Mouse (Mus musculus) CH12.LX (cell line): ENCODE data around the gene Klhl20. TPM values are rescaled to one million over a fixed set of nuclear protein-coding genes. Genes with fewer than 3 reads are reported as not detected.

ENCODE experiments used
- DNase-seq: peaks from one replicate; pipeline ENCODE4 v3.0.0-alpha.2; 2013; ENCODE audit errors: extremely low read depth
- H3K27ac ChIP-seq: 2 replicates; pipeline ENCODE4 v1.5.1; 2012; ENCODE audit warnings: low read depth, mild to moderate bottlenecking, control low read depth, moderate library complexity; ENCODE audit not compliant: insufficient read depth
- H3K27me3 ChIP-seq: replicated peaks from 2 replicates; pipeline ENCODE3; 2012; ENCODE audit warnings: inconsistent platforms
- H3K36me3 ChIP-seq, 2 experiments: replicated peaks in 1 of 2; 2 replicates each; pipeline versions ENCODE3 to v1.6.1; 2012; ENCODE audit warnings: inconsistent platforms in 1 of 2, low read length in 1 of 2, mild to moderate bottlenecking in 1 of 2, mixed read lengths in 1 of 2, moderate library complexity in 1 of 2; ENCODE audit not compliant: control insufficient read depth in 1 of 2, insufficient read depth in 1 of 2
- H3K4me1 ChIP-seq, 2 experiments: 2 replicates each; pipeline ENCODE4 v1.6.1; 2012; ENCODE audit warnings: inconsistent platforms in 1 of 2, moderate library complexity in 1 of 2; ENCODE audit not compliant: insufficient read depth in 2 of 2, control insufficient read depth in 1 of 2
- H3K4me2 ChIP-seq: 2 replicates; pipeline ENCODE4 v1.6.1; 2012; ENCODE audit warnings: low read depth, mild to moderate bottlenecking, control low read depth; ENCODE audit not compliant: poor library complexity, insufficient read depth, severe bottlenecking
- H3K4me3 ChIP-seq, 3 experiments: fragments of 150-350 bp in 1 of 3; sonication (generic) in 1 of 3; replicated peaks in 1 of 3; 2 replicates each; pipeline versions ENCODE3 to v1.5.1; 2011 to 2012; ENCODE audit warnings: low read depth in 2 of 3, low read length in 2 of 3, mild to moderate bottlenecking in 2 of 3, moderate library complexity in 2 of 3, control low read depth in 1 of 3, improper control_type of control experiment in 1 of 3, inconsistent platforms in 1 of 3, mixed read lengths in 1 of 3; ENCODE audit not compliant: poor library complexity in 1 of 3
- H3K79me2 ChIP-seq: replicated peaks from 2 replicates; pipeline ENCODE4 v1.6.1; 2012; ENCODE audit warnings: mild to moderate bottlenecking, moderate library complexity; ENCODE audit not compliant: control insufficient read depth, poor library complexity, insufficient read depth, severe bottlenecking; ENCODE audit errors: extremely low read depth
- H3K9ac ChIP-seq: 2 replicates; pipeline ENCODE4 v1.6.1; 2012; ENCODE audit warnings: low read depth, mild to moderate bottlenecking, control low read depth, moderate library complexity; ENCODE audit not compliant: insufficient read depth
- H3K9me3 ChIP-seq: replicated peaks from 2 replicates; pipeline ENCODE3; 2012; ENCODE audit warnings: low read length, inconsistent platforms, mixed read lengths
- BHLHE40 ChIP-seq: IDR thresholded peaks from 2 replicates; pipeline ENCODE4 v1.6.1; 2011; ENCODE audit warnings: mild to moderate bottlenecking, low read depth, low read length, improper control_type of control experiment
- CHD1 ChIP-seq: IDR thresholded peaks from 2 replicates; pipeline ENCODE4 v1.6.1; 2012; ENCODE audit warnings: low read depth, low read length, improper control_type of control experiment, inconsistent platforms
- CHD2 ChIP-seq: IDR thresholded peaks from 2 replicates; pipeline ENCODE4 v1.6.1; 2011; ENCODE audit warnings: low read length, improper control_type of control experiment
- CTCF ChIP-seq, 2 experiments: IDR thresholded peaks in 1 of 2; conservative IDR thresholded peaks in 1 of 2; 2 replicates each; pipeline ENCODE4 v1.5.1; 2011 to 2012; ENCODE audit warnings: low read depth in 2 of 2, low read length in 2 of 2, improper control_type of control experiment in 1 of 2, inconsistent platforms in 1 of 2, mild to moderate bottlenecking in 1 of 2, moderate library complexity in 1 of 2
- ELF1 ChIP-seq: IDR thresholded peaks from 2 replicates; pipeline ENCODE4 v1.6.1; 2014; ENCODE audit warnings: low read depth, mild to moderate bottlenecking, inconsistent platforms, low read length, improper control_type of control experiment
- EP300 ChIP-seq: IDR thresholded peaks from 2 replicates; pipeline ENCODE4 v1.6.1; 2011; ENCODE audit warnings: low read length, improper control_type of control experiment
- ETS1 ChIP-seq: conservative IDR thresholded peaks from 2 replicates; pipeline ENCODE4 v1.6.1; 2012; ENCODE audit warnings: low read depth, mild to moderate bottlenecking, inconsistent platforms, low read length, improper control_type of control experiment, moderate library complexity
- JUN ChIP-seq: IDR thresholded peaks from 2 replicates; pipeline ENCODE4 v1.6.1; 2011; ENCODE audit warnings: low read depth, mild to moderate bottlenecking, low read length, improper control_type of control experiment, moderate library complexity; ENCODE audit not compliant: insufficient read depth
- KAT2A ChIP-seq: IDR thresholded peaks from 2 replicates; pipeline ENCODE4 v1.6.1; 2012; ENCODE audit warnings: low read length, improper control_type of control experiment, inconsistent platforms; ENCODE audit not compliant: insufficient replicate concordance
- MAFK ChIP-seq: IDR thresholded peaks from 2 replicates; pipeline ENCODE4 v1.6.1; 2011; ENCODE audit warnings: low read length, improper control_type of control experiment; ENCODE audit not compliant: insufficient replicate concordance
- MAX ChIP-seq: IDR thresholded peaks from 2 replicates; pipeline ENCODE4 v1.6.1; 2011; ENCODE audit warnings: low read length, improper control_type of control experiment
- MAZ ChIP-seq: IDR thresholded peaks from 2 replicates; pipeline ENCODE4 v1.6.1; 2012; ENCODE audit warnings: low read depth, mild to moderate bottlenecking, inconsistent platforms, low read length, improper control_type of control experiment, moderate library complexity
- MXI1 ChIP-seq: IDR thresholded peaks from 2 replicates; pipeline ENCODE4 v1.6.1; 2011; ENCODE audit warnings: mild to moderate bottlenecking, low read depth, low read length, improper control_type of control experiment
- MYC ChIP-seq: IDR thresholded peaks from 2 replicates; pipeline ENCODE4 v1.6.1; 2011; ENCODE audit warnings: low read depth, mild to moderate bottlenecking, improper control_type of control experiment, low read length
- NELFE ChIP-seq: IDR thresholded peaks from 2 replicates; pipeline ENCODE4 v1.6.1; 2011; ENCODE audit warnings: low read depth, low read length, improper control_type of control experiment
- NRF1 ChIP-seq: IDR thresholded peaks from 2 replicates; pipeline ENCODE4 v1.6.1; 2014; ENCODE audit warnings: low read depth, mild to moderate bottlenecking, inconsistent platforms, low read length, improper control_type of control experiment, moderate library complexity
- PAX5 ChIP-seq: IDR thresholded peaks from 2 replicates; pipeline ENCODE4 v1.6.1; 2012; ENCODE audit warnings: low read length, inconsistent platforms, mixed read lengths
- POLR2AphosphoS2 ChIP-seq: IDR thresholded peaks from 2 replicates; pipeline ENCODE4 v1.6.1; 2011; ENCODE audit warnings: low read depth, low read length, improper control_type of control experiment
- RAD21 ChIP-seq: IDR thresholded peaks from 2 replicates; pipeline ENCODE4 v1.6.1; 2011; ENCODE audit warnings: low read depth, mild to moderate bottlenecking, low read length, improper control_type of control experiment, moderate library complexity
- RCOR1 ChIP-seq: conservative IDR thresholded peaks from 2 replicates; pipeline ENCODE4 v1.6.1; 2012; ENCODE audit warnings: low read depth, mild to moderate bottlenecking, inconsistent platforms, low read length, improper control_type of control experiment
- SIN3A ChIP-seq: IDR thresholded peaks from 2 replicates; pipeline ENCODE4 v1.6.1; 2012; ENCODE audit warnings: low read length, improper control_type of control experiment, inconsistent platforms
- SMC3 ChIP-seq: IDR thresholded peaks from 2 replicates; pipeline ENCODE4 v1.6.1; 2011; ENCODE audit warnings: low read depth, low read length, improper control_type of control experiment
- TCF12 ChIP-seq: IDR thresholded peaks from 2 replicates; pipeline ENCODE4 v1.6.1; 2014; ENCODE audit warnings: low read depth, mild to moderate bottlenecking, inconsistent platforms, low read length, improper control_type of control experiment
- UBTF ChIP-seq: IDR thresholded peaks from 2 replicates; pipeline ENCODE4 v1.6.1; 2012; ENCODE audit warnings: low read depth, mild to moderate bottlenecking, inconsistent platforms, low read length, improper control_type of control experiment, moderate library complexity
- USF1 ChIP-seq: IDR thresholded peaks from 2 replicates; pipeline ENCODE4 v1.6.1; 2014; ENCODE audit warnings: low read depth, mild to moderate bottlenecking, inconsistent platforms, low read length, improper control_type of control experiment
- USF2 ChIP-seq: conservative IDR thresholded peaks from 2 replicates; pipeline ENCODE4 v1.6.1; 2011; ENCODE audit warnings: low read depth, low read length, improper control_type of control experiment
- ZC3H11A ChIP-seq: IDR thresholded peaks from 2 replicates; pipeline ENCODE4 v1.6.1; 2012; ENCODE audit warnings: low read depth, mild to moderate bottlenecking, inconsistent platforms, low read length, improper control_type of control experiment
- ZKSCAN1 ChIP-seq: IDR thresholded peaks from 2 replicates; pipeline ENCODE4 v1.6.1; 2012; ENCODE audit warnings: low read depth, inconsistent platforms, low read length, improper control_type of control experiment, borderline replicate concordance
- ZMIZ1 ChIP-seq: IDR thresholded peaks from 2 replicates; pipeline ENCODE4 v1.6.1; 2012; ENCODE audit warnings: low read depth, mild to moderate bottlenecking, inconsistent platforms, low read length, improper control_type of control experiment
- dilution Hi-C: fragments of 300-500 bp; cut with MboI; formaldehyde crosslinking; loops from 2 replicates; pipeline ENCODE4 v1.14.3; 2020; ENCODE audit warnings: low sequenced_read_pairs; ENCODE audit not compliant: extremely low pct_unique_long_range_greater_than_20kb, extremely low pct_ligation_motif_present
- in situ Hi-C: fragments of 300-500 bp; cut with MboI; formaldehyde crosslinking; loops from 3 replicates; pipeline ENCODE4 v1.14.3; 2019; ENCODE audit warnings: low sequenced_read_pairs, low pct_ligation_motif_present, low pct_unique_long_range_greater_than_20kb, mixed read lengths
- polyA plus RNA-seq: library from polyadenylated mRNA; unstranded; fragments of >175 nt; gene quantifications from 2 replicates; pipeline ENCODE4 v1.2.1, GENCODE M21; 2012; ENCODE audit warnings: low read depth; ENCODE audit not compliant: insufficient read length
- total RNA-seq, 2 experiments: library from RNA; depleted of rRNA; stranded (reverse); fragments of 300-350 nt in 1 of 2; fragments of >200 nt in 1 of 2; gene quantifications; 2 replicates each; pipeline ENCODE4 v1.2.3; 2012 to 2014

Gene Klhl20
- total and polyA plus RNA-seq, 3 experiments: 7.9 to 16.3 (median 8.3) TPM

DNA sequence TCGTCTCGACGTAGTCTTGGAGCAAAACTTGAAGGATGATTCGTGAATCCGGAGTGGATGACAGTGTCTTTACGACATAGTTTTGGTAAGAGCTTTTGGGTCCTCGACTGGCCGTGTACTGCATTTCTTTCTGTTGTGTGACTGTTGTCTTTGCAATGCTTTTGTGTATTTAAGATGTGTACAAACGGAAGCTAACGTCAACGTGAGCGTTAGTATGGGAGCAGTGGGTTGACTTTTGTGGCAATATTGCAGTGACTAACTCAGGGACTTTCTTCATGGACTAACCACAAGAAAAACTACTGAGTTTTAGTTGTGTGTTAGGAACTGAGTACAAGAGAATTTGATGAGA, 60.1 kb downstream of the Klhl20 start:
- no peak for DNase-seq
- in situ Hi-C loops (loop anchor here (25.0 kb wide), 1 partner anchor 666 kb away; no protein-coding TSS in a partner anchor), dilution Hi-C loops (no loop called here)

DNA sequence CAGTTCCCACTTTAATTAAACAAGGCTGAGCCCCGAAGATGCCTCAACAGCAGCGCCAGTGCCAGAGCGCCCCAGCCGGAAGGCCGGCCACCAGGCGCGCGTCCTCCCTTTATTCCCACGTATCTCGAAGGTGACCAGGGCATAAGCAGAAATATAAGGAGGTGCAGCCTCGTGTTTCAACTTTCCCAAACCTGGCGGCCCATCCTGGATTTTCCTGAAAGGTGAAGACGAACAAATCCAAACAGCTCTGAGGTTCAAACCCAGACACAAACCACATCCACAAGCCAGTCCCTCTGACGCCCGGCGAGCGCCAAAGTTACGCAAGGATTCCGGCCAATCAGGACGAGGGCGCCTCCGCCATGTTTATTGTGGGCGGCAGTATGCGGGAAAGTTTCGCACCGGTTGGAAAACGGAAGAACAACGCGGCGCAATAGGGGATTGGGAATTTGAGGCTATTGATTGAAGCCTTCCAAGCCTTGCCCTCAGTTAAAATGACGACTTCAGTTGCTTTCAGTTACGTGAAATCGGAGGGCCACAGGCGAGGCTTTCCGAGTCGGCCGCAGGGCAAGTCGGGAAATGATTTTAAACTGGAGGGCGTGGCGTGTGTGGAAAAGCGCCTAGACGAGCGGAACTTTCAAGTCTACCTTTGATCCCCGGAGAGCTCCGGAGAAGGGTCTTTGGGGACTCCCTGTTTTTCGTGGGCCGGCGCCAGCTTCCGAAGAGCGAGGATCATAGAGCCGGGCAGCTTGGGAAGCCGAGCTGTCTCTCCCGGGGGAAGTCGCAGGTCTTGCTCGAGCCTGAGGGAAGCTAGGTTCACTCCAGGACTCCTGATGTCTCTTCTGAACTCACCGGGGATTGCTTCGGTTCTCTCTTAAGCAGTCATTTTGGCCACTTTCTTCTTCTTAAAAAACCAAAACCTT, 60.7 kb downstream of the Klhl20 start, which contains the start of the genes Dars2 and Cenpl:
TSS of gene Dars2 (minus strand) at position 307 of the 920 bp plus-strand sequence.
TSS of gene Cenpl (plus strand) at position 362 of the 920 bp plus-strand sequence.
- Histone ChIP-seq H3K4me2 (peak within 1 kb of the TSS; percentile 98), H3K27me3 (no peaks in the 10 kb centered on the region), H3K27ac (peak within 1 kb of the TSS; percentile 0), H3K9ac (peak within 1 kb of the TSS; percentile 44), H3K79me2 (peaks cover 37% of the 10 kb centered on the region), H3K36me3 (peaks cover 2 to 23% of the 10 kb centered on the region in 2 experiments), H3K9me3 (no peaks in the 10 kb centered on the region), H3K4me1 (peaks cover 2 to 37% of the 10 kb centered on the region in 2 experiments; a peak in 3 of 4 replicates), H3K4me3 (peak within 1 kb of the TSS; percentile 84 to 96 (median 86))
- DNase-seq: peak; percentile 97
- dilution Hi-C loops: no loop called here
- in situ Hi-C loops: loop anchor here (25.0 kb wide), 1 partner anchor 667 kb away; no protein-coding TSS in a partner anchor
- TF ChIP-seq RCOR1 (peak; percentile 94), CHD2 (peak; percentile 58; the same call in 1 of the 2 replicates), MAZ (0 out of 2 replicates have a peak, but pooled peaks have one; percentile 45), SIN3A (peak; percentile 96), CTCF (conservative IDR thresholded peaks at IDR 0.05 in 1 of 2, IDR thresholded peaks at IDR 0.05 in 1 of 2; ENCODE audit: low read depth in 2 of 2, low read length in 2 of 2) (no peak; a peak in 1 of 4 replicates), MAFK (no peak; the same call in 1 of the 2 replicates), USF1 (no peak), MXI1 (peak; percentile 88), ZMIZ1 (peak; percentile 49; the same call in 1 of the 2 replicates), ZC3H11A (no peak), TCF12 (no peak), ETS1 (0 out of 2 replicates have a peak, but pooled peaks have one; percentile 17), BHLHE40 (no peak; the same call in 1 of the 2 replicates), EP300 (no peak), PAX5 (no peak), UBTF (peak; percentile 38; the same call in 1 of the 2 replicates), MYC (peak; percentile 90; the same call in 1 of the 2 replicates), ZKSCAN1 (no peak), RAD21 (no peak), MAX (peak; percentile 68; the same call in 1 of the 2 replicates), SMC3 (no peak), ELF1 (peak; percentile 98), USF2 (no peak), CHD1 (peak; percentile 65; the same call in 1 of the 2 replicates), JUN (no peak), NRF1 (peak; percentile 79)

More for the DNA sequence above, 60.1 kb downstream of the Klhl20 start:
- peaks cover 40% of the 10 kb centered on the region for H3K79me2 ChIP-seq
- peak overlapping the region; percentile 84 to 96 (median 86) for H3K4me3 ChIP-seq
- H3K4me2 ChIP-seq: peak overlapping the region; percentile 98
- H3K36me3 ChIP-seq: peaks cover 2 to 18% of the 10 kb centered on the region in 2 experiments
- H3K9ac ChIP-seq: peak overlapping the region; percentile 44
- TF ChIP-seq NELFE: no peak
- no peak for TF ChIP-seq POLR2AphosphoS2
- TF ChIP-seq TCF12: no peak
- TF ChIP-seq KAT2A: no peak
- no peak for TF ChIP-seq ZKSCAN1
- TF ChIP-seq RCOR1: no peak
- no peak for TF ChIP-seq UBTF
- no peak for TF ChIP-seq USF1
- TF ChIP-seq, all 38 proteins: peak for 0
- Histone ChIP-seq H3K27ac (peak overlapping the region; percentile 0), H3K9me3 (no peaks in the 10 kb centered on the region), H3K27me3 (no peaks in the 10 kb centered on the region), H3K4me1 (peaks cover 2 to 38% of the 10 kb centered on the region in 2 experiments; a peak in 3 of 4 replicates)
